Mouse (Mus musculus) thymus, postnatal 14 days (tissue): ENCODE results near the gene Fam71f1.
"Not testable (repeated sequence)": the region's sequence is repeated elsewhere in the genome, so short reads cannot be mapped to it uniquely, and the experiment has no call there.

Experiments used
- DNase-seq: peaks from one replicate; pipeline ENCODE4 v3.0.0; 2021

Gene Fam71f1

DNA sequence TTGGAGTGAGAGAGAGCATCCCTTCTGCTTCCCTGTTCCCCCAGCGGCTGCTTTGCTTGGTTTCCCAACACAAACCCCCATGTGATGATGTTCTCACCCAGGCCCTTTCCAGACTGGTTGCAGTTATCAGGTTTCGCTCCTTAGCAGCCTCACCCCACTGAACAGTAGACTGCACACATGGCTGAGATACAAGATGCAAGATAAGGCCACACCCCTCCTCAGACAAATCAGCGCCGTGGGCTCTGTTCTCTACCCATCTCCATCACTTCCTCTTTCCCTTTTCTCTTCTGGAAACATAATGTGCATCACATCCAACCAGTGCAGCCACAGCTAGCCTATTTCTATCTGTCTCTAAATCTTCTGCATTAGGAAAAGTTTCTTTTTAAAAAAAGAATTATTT is 10.6 kb downstream of the Fam71f1 start:
- DNase-seq = no peak

DNA sequence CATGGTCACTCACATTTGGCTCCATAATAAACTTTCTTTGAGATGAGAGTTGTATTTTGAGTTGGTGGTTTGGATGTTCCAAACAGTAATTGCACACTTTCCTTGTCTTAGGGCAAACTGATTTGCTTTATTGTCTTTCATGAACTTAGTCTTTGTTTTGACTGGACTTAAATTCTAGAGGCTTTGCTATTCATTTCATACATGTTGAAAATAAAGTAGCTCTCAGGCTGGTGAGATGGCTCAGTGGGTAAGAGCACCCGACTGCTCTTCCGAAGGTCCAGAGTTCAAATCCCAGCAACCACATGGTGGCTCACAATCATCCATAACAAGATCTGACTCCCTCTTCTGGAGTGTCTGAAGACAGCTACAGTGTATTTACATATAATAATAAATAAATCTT is 27.6 kb downstream of the Fam71f1 start:
- not testable (repeated sequence) for DNase-seq

DNA sequence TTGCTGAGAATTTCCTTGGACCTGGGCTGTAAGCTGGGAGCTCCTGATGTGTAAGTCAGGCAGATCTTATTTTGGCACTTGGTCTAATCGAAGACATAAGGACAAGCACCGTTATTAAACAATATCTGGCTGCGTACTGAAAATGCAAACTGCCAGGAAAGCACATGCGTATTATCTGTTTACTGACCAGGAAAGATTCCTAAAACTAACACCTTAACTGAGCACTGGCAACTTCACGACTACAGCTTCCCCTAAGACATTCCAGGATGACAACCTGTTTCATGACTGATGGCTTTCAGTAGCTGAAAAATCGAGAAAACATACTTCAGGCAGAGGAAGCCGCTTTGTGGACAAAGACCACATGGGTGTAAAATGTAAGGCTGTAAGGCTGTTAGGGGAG is 28.2 kb downstream of the Fam71f1 start:
- DNase-seq = no peak

DNA sequence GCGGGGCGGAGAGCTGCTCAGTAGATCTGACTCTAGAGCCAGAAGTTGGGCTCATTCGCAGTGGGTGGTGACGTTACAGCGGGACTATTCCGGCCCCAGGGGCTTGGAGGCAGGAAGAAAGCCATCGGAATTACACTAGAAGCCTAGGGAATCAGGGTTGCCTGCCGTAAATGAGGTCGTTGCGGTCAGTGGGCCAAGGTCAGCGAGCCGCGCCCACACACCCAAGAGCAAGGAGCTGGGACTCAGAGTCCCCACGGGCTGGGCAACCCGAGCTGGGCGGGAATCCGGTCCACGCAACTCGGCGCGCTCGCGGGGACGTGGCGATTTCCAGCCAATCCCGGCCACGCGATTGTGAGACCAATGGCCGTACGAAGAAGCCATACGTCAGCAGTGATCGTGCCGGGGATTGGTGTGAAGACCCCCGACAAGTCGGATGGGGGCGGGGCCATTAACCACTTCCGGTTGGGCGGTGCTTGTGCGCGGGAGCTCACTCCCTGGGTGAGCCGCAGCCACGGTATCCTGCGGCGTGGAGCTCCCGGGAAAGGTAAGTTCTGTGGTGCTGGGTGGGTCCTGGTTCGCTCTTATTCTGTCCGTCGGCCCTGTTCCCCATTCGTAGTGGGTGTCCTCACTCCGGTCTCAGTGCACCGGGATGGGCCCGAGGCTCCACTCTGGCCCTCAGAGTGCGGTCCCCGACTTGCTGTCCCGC is 28.9 kb downstream of the Fam71f1 start, which contains the start of gene Calu:
Gene Calu, plus strand, starts transcription at position 405 of the 706 bp plus-strand sequence.
- DNase-seq = peak; percentile 100

DNA sequence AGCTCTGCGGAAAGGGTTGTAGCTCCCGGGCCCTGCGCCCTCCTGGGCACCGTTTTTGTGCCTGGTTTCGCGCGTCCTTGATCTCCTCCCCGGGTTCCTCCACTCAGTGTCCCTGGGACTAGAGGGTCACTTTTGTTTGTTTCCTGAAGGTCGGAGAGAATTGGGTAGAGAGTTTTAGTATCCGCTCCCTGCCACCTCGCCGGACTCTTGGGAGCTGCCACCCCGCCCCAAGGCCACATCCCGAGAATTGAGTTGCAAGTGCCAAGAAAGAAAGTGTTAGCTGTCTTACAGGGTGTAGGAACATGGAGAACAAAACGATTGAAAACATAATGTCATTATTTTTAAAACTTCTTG is 29.4 kb downstream of the Fam71f1 start:
- DNase-seq = no peak

DNA sequence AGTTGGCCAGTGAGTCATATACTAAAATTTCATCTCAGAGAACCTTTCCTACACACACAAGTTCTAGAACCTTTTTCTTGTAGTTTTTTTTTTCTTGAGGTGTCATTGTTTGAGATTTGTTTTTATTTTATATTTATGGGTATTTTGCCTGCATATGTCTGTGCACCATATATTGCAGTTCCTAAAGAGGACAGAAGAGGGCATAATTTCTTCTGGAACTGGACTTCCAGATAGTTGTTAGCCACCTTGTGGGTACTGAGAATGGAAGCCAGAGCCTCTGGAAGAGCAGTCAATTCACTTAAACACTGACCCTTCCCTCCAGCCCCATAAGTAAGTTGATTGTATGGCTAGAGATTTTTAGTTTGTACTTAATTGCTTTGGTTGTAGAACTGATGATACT is 32.7 kb downstream of the Fam71f1 start:
- no peak for DNase-seq

DNA sequence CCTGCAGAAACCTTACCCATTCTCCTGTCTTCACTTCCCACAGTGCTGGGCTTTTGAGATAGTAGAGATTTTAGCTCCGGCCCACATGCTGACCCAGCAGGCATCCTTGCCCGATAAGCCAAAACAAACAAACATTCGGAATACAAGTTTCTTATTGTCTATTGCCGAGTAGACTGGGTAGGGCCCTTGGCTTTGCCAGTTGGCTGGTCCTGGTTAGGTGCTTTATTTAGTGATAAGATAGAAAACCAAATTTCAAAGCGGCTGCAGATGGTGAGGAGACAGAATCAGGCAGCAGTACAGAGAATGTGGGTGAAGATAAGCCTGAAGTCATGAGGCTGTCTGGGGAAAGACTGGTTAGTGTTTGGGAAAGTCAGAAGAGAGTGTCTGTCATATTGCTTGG is 33.9 kb downstream of the Fam71f1 start:
- DNase-seq = no peak

DNA sequence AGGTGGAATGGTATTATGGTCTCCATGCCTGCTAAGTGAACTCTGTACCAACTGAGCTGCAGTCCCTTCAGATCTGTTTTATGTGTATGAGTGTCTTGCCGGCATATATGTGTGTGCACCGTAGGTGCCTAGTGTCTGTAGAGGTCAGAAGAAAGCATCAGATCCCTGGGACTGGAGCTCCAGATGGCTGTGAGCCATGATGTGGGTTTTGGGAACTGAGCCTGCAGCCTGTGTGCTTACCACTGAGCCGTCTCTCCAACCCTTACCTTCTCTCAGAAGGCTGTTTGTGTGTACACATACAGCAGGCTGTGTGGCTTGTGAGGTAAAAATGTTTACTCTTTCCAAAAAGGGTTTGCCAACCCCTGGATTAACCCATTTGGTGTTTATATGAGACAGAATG is 40.4 kb downstream of the Fam71f1 start:
- no peak for DNase-seq

DNA sequence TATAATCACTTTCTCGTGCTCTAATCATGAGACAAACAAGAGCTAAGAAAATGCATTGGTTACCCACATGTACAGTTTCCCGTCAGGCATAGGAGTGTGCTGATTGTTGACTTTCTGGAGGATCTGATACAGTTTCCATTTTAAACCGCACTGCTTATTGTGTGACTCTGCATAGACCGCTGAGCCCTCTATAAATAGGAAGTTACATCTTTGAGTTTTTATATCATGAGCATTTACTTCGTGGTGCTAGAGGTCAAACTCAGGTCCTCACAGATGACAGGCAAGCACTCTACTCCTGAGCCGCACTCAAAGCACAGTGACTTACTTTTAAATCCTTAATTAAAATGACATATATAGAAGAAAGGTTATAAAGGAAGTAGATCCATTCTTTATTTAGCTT is 41.3 kb downstream of the Fam71f1 start:
- DNase-seq = no peak

DNA sequence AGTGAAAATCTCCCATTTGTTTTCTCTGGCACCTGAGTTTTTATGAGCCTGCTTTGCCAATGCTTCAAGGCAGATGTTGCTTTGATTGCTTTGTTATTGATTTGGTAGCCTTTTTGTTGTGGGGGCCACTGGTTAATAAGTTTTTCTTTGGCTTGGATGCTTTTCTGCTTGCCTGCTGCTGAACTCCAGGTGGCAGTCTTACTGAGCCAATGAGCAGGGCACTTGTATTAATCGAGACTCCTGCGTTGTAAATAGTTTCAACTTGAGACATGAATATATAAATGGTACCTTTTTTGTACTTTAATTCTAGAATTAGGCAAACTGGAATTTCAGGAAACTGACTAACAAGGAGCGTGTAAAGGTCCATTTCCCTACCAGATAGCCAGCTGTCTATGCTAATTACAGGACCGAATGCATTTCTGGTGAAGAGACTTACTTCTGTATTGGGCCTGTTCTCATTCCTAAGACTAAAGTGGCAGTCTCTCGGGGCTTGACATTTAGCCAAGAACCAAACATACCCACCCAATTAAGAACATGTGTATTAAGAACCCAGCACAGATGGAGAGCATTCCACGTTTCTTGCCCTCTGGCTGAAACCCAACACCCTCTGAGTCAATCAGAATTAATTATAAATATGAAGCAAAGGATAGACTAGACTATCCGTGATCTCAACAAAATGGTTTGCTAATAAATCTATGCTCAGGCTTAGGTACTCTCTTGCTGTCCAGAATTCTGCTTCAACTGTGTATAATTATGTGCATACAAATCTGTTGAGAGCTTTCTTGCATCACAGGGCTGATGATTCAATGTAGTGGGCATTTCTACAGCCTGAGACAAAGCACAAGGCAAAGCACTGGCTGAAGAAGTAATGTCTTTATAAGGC is 43.5 kb downstream of the Fam71f1 start:
- DNase-seq = no peak

DNA sequence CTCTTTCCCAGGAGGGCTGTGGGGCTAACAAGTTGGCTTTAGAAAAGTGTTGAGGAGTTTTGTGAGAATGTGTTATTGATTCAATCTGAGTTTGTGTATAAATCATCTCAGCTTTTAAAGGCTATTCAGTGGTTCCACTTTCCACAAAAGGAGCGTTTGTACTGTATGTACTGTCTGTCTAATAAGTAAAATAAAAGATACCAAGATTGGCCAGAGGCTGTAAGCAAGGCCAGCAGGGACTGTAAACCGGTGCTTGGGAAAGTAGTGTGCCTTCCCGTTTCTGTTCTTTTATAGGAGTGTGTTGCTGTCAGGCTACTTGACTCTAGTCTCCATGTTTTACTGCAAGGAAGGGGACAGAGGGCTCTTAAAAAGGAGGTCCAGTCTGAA is 44.2 kb downstream of the Fam71f1 start:
- no peak for DNase-seq

DNA sequence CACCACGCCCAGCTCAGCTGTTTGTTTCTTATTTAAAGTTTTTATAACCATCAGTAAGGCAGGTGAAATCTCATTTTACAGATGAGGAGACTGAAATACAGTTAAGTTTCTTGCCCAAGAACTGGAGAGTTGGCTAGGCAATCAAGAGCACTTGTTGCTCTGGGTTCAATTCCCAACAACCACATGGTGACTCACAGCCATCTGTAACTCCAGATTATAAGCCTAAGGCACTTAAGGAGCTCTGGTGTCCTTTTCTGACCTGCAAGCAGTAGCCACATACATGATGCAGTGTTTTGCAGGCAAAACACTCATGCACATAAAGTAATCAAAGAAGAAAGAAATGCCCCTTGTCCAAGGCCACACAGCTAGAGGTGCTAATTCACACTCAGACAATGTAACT is 46.3 kb downstream of the Fam71f1 start:
- no peak for DNase-seq

DNA sequence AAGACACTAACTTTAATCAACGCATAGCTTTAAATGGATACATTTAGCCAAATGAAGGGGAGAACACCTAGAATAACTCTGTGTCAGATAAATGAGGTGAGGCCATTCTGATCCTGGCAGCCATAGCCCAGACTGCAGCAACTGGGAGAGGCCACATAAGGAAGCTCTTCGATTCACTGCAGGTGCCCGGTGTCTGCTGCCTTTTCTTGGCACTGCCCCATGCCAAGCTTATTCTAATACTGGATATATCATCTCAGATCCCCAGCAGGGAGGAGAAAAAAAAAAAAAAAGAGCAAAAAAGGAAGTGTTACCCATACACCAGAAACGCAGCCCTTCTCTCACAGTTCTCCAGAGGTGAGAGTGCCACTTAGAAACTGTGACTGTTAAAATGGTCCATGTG is 58.4 kb downstream of the Fam71f1 start:
- DNase-seq = no peak

DNA sequence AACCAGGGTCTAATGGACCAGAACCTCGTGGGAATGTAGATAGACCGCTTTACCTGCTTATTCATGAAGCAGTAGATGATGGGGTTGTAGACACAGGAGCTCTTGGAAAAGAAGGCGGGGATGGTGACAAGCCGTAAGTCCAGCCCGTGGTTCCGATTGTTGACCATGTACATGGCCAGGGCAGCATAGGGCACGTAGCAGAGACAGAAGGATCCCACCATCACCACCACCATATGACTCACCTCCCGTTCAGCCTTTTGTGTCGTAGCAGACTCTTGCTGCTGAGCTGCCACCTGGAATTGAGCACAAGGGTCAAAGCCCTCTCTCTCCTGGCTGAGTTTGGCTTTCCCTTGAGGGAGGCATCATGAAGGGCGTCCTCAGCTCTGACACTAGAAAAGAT is 59.7 kb downstream of the Fam71f1 start:
- DNase-seq = no peak

DNA sequence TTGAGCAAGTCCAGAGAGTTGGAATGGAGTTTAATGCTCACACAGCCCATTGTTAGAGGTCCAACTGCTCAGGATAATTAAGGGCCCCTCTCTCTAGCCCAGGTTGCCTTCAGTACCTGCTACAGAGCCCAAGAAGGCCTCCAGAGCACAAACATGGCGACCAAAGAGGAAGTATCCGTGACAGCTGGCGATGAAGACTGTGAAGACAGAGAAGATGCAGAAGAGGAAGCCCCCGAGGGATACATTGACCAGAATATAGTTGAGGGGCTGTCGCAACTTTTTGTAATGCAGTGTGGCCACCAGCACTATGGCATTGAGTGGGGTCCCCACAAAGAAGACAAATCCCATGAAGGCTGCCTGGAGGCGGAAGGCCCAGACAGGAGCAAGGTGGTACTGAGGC is 61.0 kb downstream of the Fam71f1 start:
- no peak for DNase-seq

DNA sequence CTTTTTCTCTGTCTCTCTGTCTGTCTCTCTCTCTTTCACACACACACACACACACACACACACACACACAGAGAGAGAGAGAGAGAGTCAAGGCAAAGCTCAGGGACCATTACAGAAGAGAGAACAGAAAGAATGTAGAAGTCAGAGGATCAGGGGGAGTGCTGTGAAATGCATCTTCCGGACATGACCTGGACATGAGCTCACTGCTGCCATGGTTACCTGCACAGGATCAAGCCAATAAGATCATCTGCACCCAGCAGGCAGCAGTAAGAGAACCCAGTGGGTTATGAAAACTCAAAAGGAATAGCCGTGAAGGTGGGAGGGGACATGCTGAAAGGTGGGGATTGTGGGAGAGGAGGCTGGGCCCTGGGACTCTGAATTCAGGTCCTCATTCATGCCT is 63.5 kb downstream of the Fam71f1 start:
- DNase-seq = no peak
